ENCODE assay signal across 8 mouse cellular contexts in the genomic region with DNA sequence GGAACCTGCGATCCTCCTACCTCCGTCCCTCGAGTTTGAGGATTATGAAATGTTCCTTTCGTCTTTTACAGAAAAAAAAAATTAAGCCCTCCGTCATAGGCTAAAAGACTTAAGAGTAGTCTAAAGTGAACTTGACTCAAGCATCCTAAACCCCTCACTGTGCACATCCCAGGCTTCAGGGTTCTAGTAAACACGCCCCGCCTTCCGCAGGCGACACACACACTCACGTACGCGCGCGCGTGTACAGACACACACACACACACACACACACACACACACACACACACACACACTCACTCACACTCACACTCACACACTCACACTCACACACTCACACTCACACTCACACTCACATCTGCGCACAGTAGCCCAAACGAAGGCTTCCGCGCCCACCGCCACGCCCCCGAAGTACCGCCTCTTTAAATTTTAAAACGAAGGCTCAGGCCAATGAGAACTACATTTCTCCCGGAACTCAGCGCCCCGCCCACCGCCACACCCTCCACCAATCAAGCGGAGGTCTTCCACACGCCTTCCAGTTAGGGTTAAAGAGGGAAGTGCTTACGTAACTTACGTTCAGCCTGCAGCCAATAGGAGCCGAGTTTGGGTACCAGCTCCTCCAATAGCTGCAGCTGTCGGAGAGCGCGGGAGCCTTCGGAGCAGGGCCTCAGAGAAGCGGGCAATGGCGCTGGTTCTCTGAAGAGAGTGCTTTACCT. TPM values are rescaled to one million over a fixed set of nuclear protein-coding genes. Genes with fewer than 3 reads are reported as not detected.
DNase-seq lines count a peak whose midpoint lies in the region; ATAC-seq and TF ChIP-seq lines count a peak whose summit lies in the region.

TSS of gene Ticrr (plus strand) at position 619 of the 713 bp plus-strand sequence.

- peak; percentile 96 to 97 for DNase-seq in CD8-positive naive resting alpha-beta T cell, adult 2 months (ENCODE audit: low read depth in 2 of 2, low spot score in 2 of 2)
- peak; percentile 92 for DNase-seq in c-Kit-positive CD71-negative TER-119-negative erythroid progenitor cells, embryonic 14.5 days (ENCODE audit: low read depth)
- peak; percentile 99 for DNase-seq in forebrain, embryonic 10.5 days (ENCODE audit: extremely low spot score, low spot score)
- DNase-seq in kidney, postnatal 25 days = peak; percentile 98 to 99
- peak; percentile 97 to 98 (median 97) for DNase-seq in liver, embryonic 14.5 days (ENCODE audit: low read depth in 3 of 3, low spot score in 3 of 3)
- peak; percentile 96 for DNase-seq in neural tube, embryonic 11.5 days (ENCODE audit: low spot score)
- DNase-seq in stomach, postnatal 0 days (ENCODE audit: low spot score) = peak; percentile 99

- peaks cover 25% of the 10 kb centered on the region for H3K36me3 ChIP-seq in forebrain, embryonic 10.5 days (replicated peaks)
- no peaks in the 10 kb centered on the region for H3K36me3 ChIP-seq in heart, embryonic 15.5 days
- H3K36me3 ChIP-seq in liver, embryonic 14.5 days (replicated peaks; ENCODE audit: control insufficient read depth, insufficient read depth, low read depth) = peaks cover 15% of the 10 kb centered on the region
- no peaks in the 10 kb centered on the region for H3K36me3 ChIP-seq in neural tube, embryonic 11.5 days (ENCODE audit: control insufficient read depth, insufficient read depth, low read length)
- no peaks in the 10 kb centered on the region for H3K36me3 ChIP-seq in stomach, postnatal 0 days (ENCODE audit: control insufficient read depth, insufficient read depth, low read length)

- peak within 1 kb of the TSS; percentile 100 for H3K4me3 ChIP-seq in forebrain, embryonic 10.5 days
- H3K4me3 ChIP-seq in heart, embryonic 15.5 days = peak within 1 kb of the TSS; percentile 97
- peak within 1 kb of the TSS; percentile 83 to 88 for H3K4me3 ChIP-seq in liver, embryonic 14.5 days (ENCODE audit: insufficient read depth in 1 of 2, low read depth in 2 of 2, low read length in 2 of 2)
- H3K4me3 ChIP-seq in neural tube, embryonic 11.5 days (ENCODE audit: low read depth, low read length) = peak within 1 kb of the TSS; percentile 86
- H3K4me3 ChIP-seq in stomach, postnatal 0 days (ENCODE audit: low read depth, low read length) = peak within 1 kb of the TSS; percentile 84

- H3K9me3 ChIP-seq in forebrain, embryonic 10.5 days = no peaks in the 10 kb centered on the region
- no peaks in the 10 kb centered on the region for H3K9me3 ChIP-seq in heart, embryonic 15.5 days (replicated peaks)
- no peaks in the 10 kb centered on the region for H3K9me3 ChIP-seq in liver, embryonic 14.5 days (ENCODE audit: control insufficient read depth, low read length)
- no peaks in the 10 kb centered on the region for H3K9me3 ChIP-seq in neural tube, embryonic 11.5 days (ENCODE audit: control insufficient read depth, low read length)
- H3K9me3 ChIP-seq in stomach, postnatal 0 days (ENCODE audit: control insufficient read depth, low read length) = no peaks in the 10 kb centered on the region

- H3K9ac ChIP-seq in heart, embryonic 15.5 days = peak within 1 kb of the TSS; percentile 88
- peak within 1 kb of the TSS; percentile 88 for H3K9ac ChIP-seq in liver, embryonic 14.5 days (replicated peaks)
- peak within 1 kb of the TSS; percentile 86 for H3K9ac ChIP-seq in neural tube, embryonic 11.5 days (ENCODE audit: low read length)
- H3K9ac ChIP-seq in stomach, postnatal 0 days (ENCODE audit: low read length) = peak within 1 kb of the TSS; percentile 70

- peak within 1 kb of the TSS; percentile 99 for H3K4me2 ChIP-seq in heart, embryonic 15.5 days
- H3K4me2 ChIP-seq in liver, embryonic 14.5 days (ENCODE audit: low read depth) = peak within 1 kb of the TSS; percentile 91
- H3K4me2 ChIP-seq in neural tube, embryonic 11.5 days (ENCODE audit: low read depth) = peak within 1 kb of the TSS; percentile 95
- H3K4me2 ChIP-seq in stomach, postnatal 0 days (replicated peaks; ENCODE audit: low read depth) = peak within 1 kb of the TSS; percentile 100

- no peaks in the 10 kb centered on the region for H3K27me3 ChIP-seq in forebrain, embryonic 10.5 days (ENCODE audit: poor library complexity, severe bottlenecking)
- H3K27me3 ChIP-seq in heart, embryonic 15.5 days = no peaks in the 10 kb centered on the region
- H3K27me3 ChIP-seq in liver, embryonic 14.5 days (ENCODE audit: control insufficient read depth, insufficient read depth, low read length) = no peaks in the 10 kb centered on the region
- no peaks in the 10 kb centered on the region for H3K27me3 ChIP-seq in neural tube, embryonic 11.5 days (ENCODE audit: control insufficient read depth, insufficient read depth, low read length)
- no peaks in the 10 kb centered on the region for H3K27me3 ChIP-seq in stomach, postnatal 0 days (ENCODE audit: control insufficient read depth, insufficient read depth, low read length)

- H3K27ac ChIP-seq in forebrain, embryonic 10.5 days = peak within 1 kb of the TSS; percentile 96
- H3K27ac ChIP-seq in heart, embryonic 15.5 days = peak within 1 kb of the TSS; percentile 36; the same call in 1 of the 2 replicates
- H3K27ac ChIP-seq in liver, embryonic 14.5 days = no peak within 1 kb of the TSS
- H3K27ac ChIP-seq in neural tube, embryonic 11.5 days (ENCODE audit: low read depth, low read length) = no peak within 1 kb of the TSS
- no peak within 1 kb of the TSS for H3K27ac ChIP-seq in stomach, postnatal 0 days (replicated peaks)

- WGBS in forebrain, embryonic 10.5 days = under 1% methylated on average over 39 of the region's 39 CpGs
- WGBS in heart, embryonic 15.5 days = under 1% methylated on average over 39 of the region's 39 CpGs
- under 1% methylated on average over 39 of the region's 39 CpGs for WGBS in liver, embryonic 14.5 days (ENCODE audit: insufficient replicate concordance)
- WGBS in neural tube, embryonic 11.5 days = under 1% methylated on average over 39 of the region's 39 CpGs
- 1% methylated on average over 39 of the region's 39 CpGs for WGBS in stomach, postnatal 0 days

- no peak for TF ChIP-seq EP300 in liver, embryonic 14.5 days (IDR thresholded peaks at IDR 0.05; ENCODE audit: low read depth)
- TF ChIP-seq EP300 in stomach, postnatal 0 days (optimal IDR thresholded peaks at IDR 0.05) = no peak

- peaks cover 44% of the 10 kb centered on the region for H3K4me1 ChIP-seq in forebrain, embryonic 10.5 days
- H3K4me1 ChIP-seq in heart, embryonic 15.5 days (replicated peaks) = peaks cover 29% of the 10 kb centered on the region
- peaks cover 12 to 16% of the 10 kb centered on the region in 2 experiments for H3K4me1 ChIP-seq in liver, embryonic 14.5 days (replicated peaks; ENCODE audit: control insufficient read depth in 2 of 2, insufficient read depth in 2 of 2, low read length in 1 of 2)
- H3K4me1 ChIP-seq in neural tube, embryonic 11.5 days (ENCODE audit: control insufficient read depth, insufficient read depth, low read length) = no peaks in the 10 kb centered on the region; the same call in 1 of the 2 replicates
- H3K4me1 ChIP-seq in stomach, postnatal 0 days (replicated peaks; ENCODE audit: control insufficient read depth, insufficient read depth) = no peaks in the 10 kb centered on the region

- ATAC-seq in heart, embryonic 15.5 days (replicated peaks; ENCODE audit: insufficient number of reproducible peaks, insufficient read depth, low FRiP score, low read depth) = peak; percentile 99
- peak; percentile 99 for ATAC-seq in liver, embryonic 14.5 days (ENCODE audit: insufficient read depth)
- ATAC-seq in neural tube, embryonic 11.5 days (ENCODE audit: insufficient read depth, low FRiP score, low TSS enrichment) = peak; percentile 100
- ATAC-seq in stomach, postnatal 0 days (ENCODE audit: low FRiP score, low TSS enrichment) = peak; percentile 100

- no peak for TF ChIP-seq CTCF in liver, embryonic 14.5 days (IDR thresholded peaks at IDR 0.05; ENCODE audit: low read depth)
- TF ChIP-seq CTCF in stomach, postnatal 0 days (IDR thresholded peaks at IDR 0.05; ENCODE audit: low read depth) = no peak

RNA-seq across cellular contexts. Expression of gene Ticrr, which starts in this region (rescaled TPM):
- 18.0 and 18.2 TPM in 2 replicates for polyA plus RNA-seq in forebrain, embryonic 10.5 days (2016; fragmentation: Nextera tagmentation; extraction: Ambion mirVana)
- 4.3 and 7.0 TPM in 2 replicates for polyA plus RNA-seq in heart, embryonic 15.5 days (2015; fragmentation: Nextera tagmentation; extraction: Ambion mirVana)
- 3.4 and 3.6 TPM in 2 replicates for polyA plus RNA-seq in liver, embryonic 14.5 days (2012; rRNA removed)
- 6.0 and 6.9 TPM in 2 replicates for polyA plus RNA-seq in liver, embryonic 14.5 days (2014; fragmentation: Nextera tagmentation; extraction: Ambion mirVana)
- polyA plus RNA-seq in neural tube, embryonic 11.5 days (2014; fragmentation: Nextera tagmentation; extraction: Ambion mirVana) = 13.2 and 14.0 TPM in 2 replicates
- 1.4 and 1.6 TPM in 2 replicates for polyA plus RNA-seq in stomach, postnatal 0 days (2015; fragmentation: Nextera tagmentation; extraction: Ambion mirVana)

Comparison
In these comparisons a context has a peak if more than half of its experiments do, and no peak if none do; other contexts are left out.
1. H3K27ac ChIP-seq: peak in forebrain, embryonic 10.5 days (single experiment) and heart, embryonic 15.5 days (single experiment); none in liver, embryonic 14.5 days (single experiment), neural tube, embryonic 11.5 days (single experiment) and stomach, postnatal 0 days (single experiment).
2. Peak in every context shown above with its lines, with median percentiles within 50 percentile points of each other: DNase-seq, H3K4me3 ChIP-seq, ATAC-seq, H3K4me2 ChIP-seq and H3K9ac ChIP-seq.